Mouse (Mus musculus) hindbrain, postnatal 0 days (tissue): ENCODE results near the gene Prrt3. TPM values are rescaled to one million over a fixed set of nuclear protein-coding genes. Genes with fewer than 3 reads are reported as not detected.

Experiments
- ATAC-seq: fragments of 200-750 bp; cut with Nextera tagmentation; 2 replicates; pipeline ENCODE4 v1.8.0; 2017; ENCODE audit warnings: mild to moderate bottlenecking, moderate TSS enrichment, moderate library complexity
- DNase-seq: peaks from one replicate; pipeline ENCODE4 v3.0.0-alpha.2; 2015; ENCODE audit warnings: low spot score
- H3K27ac ChIP-seq: fragments of 300-500 bp; sonication (generic); 2 replicates; pipeline ENCODE4 v1.5.1; 2014; ENCODE audit warnings: mild to moderate bottlenecking
- H3K27me3 ChIP-seq: fragments of 300-500 bp; sonication (generic); 2 replicates; pipeline ENCODE4 v1.6.1; 2014; ENCODE audit warnings: low read length, mixed read lengths; ENCODE audit not compliant: insufficient read depth
- H3K36me3 ChIP-seq: fragments of 300-500 bp; sonication (generic); 2 replicates; pipeline ENCODE4 v1.6.1; 2014; ENCODE audit warnings: low read length, mixed read lengths; ENCODE audit not compliant: insufficient read depth
- H3K4me1 ChIP-seq: fragments of 300-500 bp; sonication (generic); 2 replicates; pipeline ENCODE4 v1.6.1; 2014; ENCODE audit warnings: antibody characterized with exemption, low read length, mixed read lengths; ENCODE audit not compliant: insufficient read depth
- H3K4me2 ChIP-seq: fragments of 300-500 bp; sonication (generic); 2 replicates; pipeline ENCODE4 v1.6.1; 2014; ENCODE audit warnings: low read depth, mild to moderate bottlenecking, low read length, moderate library complexity, mixed read lengths
- H3K4me3 ChIP-seq: fragments of 300-500 bp; sonication (generic); 2 replicates; pipeline ENCODE4 v1.5.1; 2014; ENCODE audit warnings: low read length
- H3K9ac ChIP-seq: fragments of 300-500 bp; sonication (generic); replicated peaks from 2 replicates; pipeline ENCODE4 v1.6.1; 2014; ENCODE audit warnings: mild to moderate bottlenecking, low read length, moderate library complexity, mixed read lengths
- H3K9me3 ChIP-seq: fragments of 300-500 bp; sonication (generic); 2 replicates; pipeline ENCODE4 v1.6.1; 2016; ENCODE audit warnings: low read length, mixed read lengths
- CTCF ChIP-seq: IDR thresholded peaks from 2 replicates; pipeline ENCODE4 v1.5.1; 2016; ENCODE audit warnings: antibody characterized with exemption, control low read depth, low read depth
- WGBS: fragments of 180-500 bp; shearing (Covaris S2); extraction: QIAGEN DNeasy Blood & Tissue Kit; methylation state at CpG from one replicate; pipeline ENCODE4 v1.1.7; 2014; 5-methylcytosine and 5-hydroxymethylcytosine counted together
- polyA plus RNA-seq: library from polyadenylated mRNA; unstranded; fragments of >200 nt; fragmentation: Nextera tagmentation; extraction: Ambion mirVana; gene quantifications from 2 replicates; pipeline ENCODE4 v1.2.1, GENCODE M21; 2015
- total RNA-seq: library from RNA; depleted of rRNA; stranded (reverse); fragments of >200 nt; gene quantifications from 2 replicates; pipeline ENCODE4 v1.2.3, GENCODE M21; 2014; rRNA removed

The Prrt3 gene
- total RNA-seq, result 40.4 and 41.7 TPM in 2 replicates
- polyA plus RNA-seq, result 15.7 and 15.8 TPM in 2 replicates

DNA sequence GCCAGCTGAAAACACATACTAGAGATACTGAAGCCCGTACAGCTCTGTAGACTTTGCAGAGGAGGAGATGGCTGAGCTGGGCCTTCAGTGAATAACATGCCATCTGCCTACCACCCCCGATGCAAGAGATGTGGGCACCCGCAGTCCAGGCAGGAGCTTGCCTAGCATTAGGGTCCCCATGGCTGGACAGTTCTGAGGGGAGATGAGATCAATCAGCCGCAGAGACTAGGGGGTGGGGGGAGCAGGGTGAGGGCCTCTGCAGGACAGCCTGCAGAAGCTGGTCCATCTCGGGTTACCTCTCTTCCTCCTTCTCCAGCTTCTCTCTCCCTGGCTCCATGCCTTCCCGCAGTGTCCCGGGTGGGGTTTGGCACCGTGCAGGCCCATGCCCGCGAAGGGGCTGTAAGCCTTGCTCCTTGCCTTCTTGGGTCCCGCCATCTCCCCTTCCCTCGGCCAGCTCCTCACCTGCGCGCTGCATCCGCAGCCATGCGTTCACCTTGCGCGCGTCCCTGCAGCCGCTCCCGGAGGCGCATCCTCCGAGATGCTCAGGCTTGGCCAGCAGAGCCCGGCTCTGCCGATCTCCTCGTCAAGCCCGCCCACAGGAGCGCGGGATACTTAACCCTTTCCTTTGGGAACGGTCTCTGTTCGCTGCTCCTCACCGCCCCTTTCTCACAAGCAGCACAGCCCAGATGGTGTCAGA, at the start of gene Prrt3:
Gene Prrt3 (minus strand): TSS at position 544 of the 697 bp plus-strand sequence.
- 2% methylated on average over 32 of the region's 32 CpGs for WGBS
- H3K9me3 ChIP-seq, result no peaks in the 10 kb centered on the region
- peak within 1 kb of the TSS; percentile 62; the same call in 1 of the 2 replicates for H3K27ac ChIP-seq
- H3K4me1 ChIP-seq, result no peaks in the 10 kb centered on the region
- ATAC-seq, result peak; percentile 90
- H3K27me3 ChIP-seq, result no peaks in the 10 kb centered on the region
- peak within 1 kb of the TSS; percentile 61 for H3K4me2 ChIP-seq
- H3K36me3 ChIP-seq, result no peaks in the 10 kb centered on the region
- H3K4me3 ChIP-seq, result peak within 1 kb of the TSS; percentile 52
- TF ChIP-seq CTCF, result no peak
- peak; percentile 85 for DNase-seq
- peak within 1 kb of the TSS; percentile 62 for H3K9ac ChIP-seq

GRCm38 (mm10) chr6:113543906-113544481, 42.3 kb upstream of the Prrt3 start:
- WGBS, result 85% methylated on average over 8 of the region's 12 CpGs
- DNase-seq (no peak), ATAC-seq (no peak)
- Histone ChIP-seq H3K36me3 (no peaks in the 10 kb centered on the region), H3K9me3 (no peaks in the 10 kb centered on the region), H3K27me3 (no peaks in the 10 kb centered on the region), H3K4me3 (no peak overlapping the region), H3K9ac (no peak overlapping the region), H3K4me1 (no peaks in the 10 kb centered on the region), H3K27ac (no peak overlapping the region), H3K4me2 (no peak overlapping the region)
- TF ChIP-seq CTCF, result no peak

DNA sequence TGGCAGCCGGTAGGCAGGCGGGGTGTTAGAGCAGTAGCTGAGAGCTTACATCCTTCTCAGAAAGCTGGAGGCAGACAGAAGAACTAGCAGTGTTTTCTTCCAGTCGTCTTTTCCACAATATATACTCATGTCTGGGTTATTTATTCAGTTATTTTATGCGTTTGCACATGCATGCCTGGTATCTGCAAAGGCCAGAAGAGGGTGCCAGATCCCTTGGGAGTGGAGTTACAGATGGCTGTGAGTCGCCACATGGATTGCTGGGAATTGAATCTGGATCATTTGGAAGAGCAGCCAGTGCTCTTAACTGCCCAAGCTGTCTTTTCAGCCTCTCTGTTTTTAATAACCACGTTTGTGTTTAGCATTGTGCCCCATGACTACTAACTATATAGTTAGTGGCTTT, 39.9 kb upstream of the Prrt3 start:
- Histone ChIP-seq H3K4me3 (no peak overlapping the region), H3K27me3 (no peaks in the 10 kb centered on the region), H3K4me1 (no peaks in the 10 kb centered on the region), H3K9ac (no peak overlapping the region), H3K36me3 (no peaks in the 10 kb centered on the region), H3K27ac (no peak overlapping the region), H3K9me3 (no peaks in the 10 kb centered on the region), H3K4me2 (no peak overlapping the region)
- DNase-seq (no peak), ATAC-seq (no peak)
- WGBS, result 89% methylated on average over 6 of the region's 6 CpGs
- TF ChIP-seq CTCF, result no peak

DNA sequence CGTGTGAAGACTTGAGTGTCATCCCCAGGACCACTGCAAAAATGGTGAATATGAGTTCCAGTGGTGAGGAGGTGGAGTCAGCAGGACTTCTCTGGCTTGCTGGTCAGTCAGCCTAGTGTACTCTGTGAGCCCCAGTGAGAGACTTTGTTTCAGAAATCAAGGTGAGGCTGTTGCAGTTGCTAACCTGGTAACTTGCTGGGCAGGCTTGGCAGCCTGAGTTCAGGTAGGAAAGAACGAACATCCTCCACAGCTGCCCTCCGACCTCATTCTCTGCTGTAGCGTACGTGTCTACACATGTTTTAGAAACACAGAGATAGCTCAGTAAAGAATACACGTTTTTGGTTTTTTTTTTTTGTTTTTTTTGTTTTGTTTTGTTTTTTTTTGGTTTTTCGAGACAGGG, 33.2 kb upstream of the Prrt3 start:
- Histone ChIP-seq H3K27me3 (no peaks in the 10 kb centered on the region), H3K4me2 (no peak overlapping the region), H3K9ac (no peak overlapping the region), H3K9me3 (no peaks in the 10 kb centered on the region), H3K27ac (no peak overlapping the region), H3K36me3 (no peaks in the 10 kb centered on the region), H3K4me1 (peaks cover 5% of the 10 kb centered on the region), H3K4me3 (no peak overlapping the region)
- no peak for TF ChIP-seq CTCF
- ATAC-seq, result no peak
- DNase-seq, result no peak
- 92% methylated on average over 7 of the region's 7 CpGs for WGBS

GRCm38 (mm10) chr6:113531840-113532404, 30.2 kb upstream of the Prrt3 start:
- Histone ChIP-seq H3K4me2 (peak overlapping the region; percentile 77), H3K36me3 (no peaks in the 10 kb centered on the region), H3K27me3 (no peaks in the 10 kb centered on the region), H3K4me3 (peak overlapping the region; percentile 91), H3K27ac (no peak overlapping the region), H3K9me3 (no peaks in the 10 kb centered on the region), H3K4me1 (peaks cover 5% of the 10 kb centered on the region), H3K9ac (no peak overlapping the region; the same call in 1 of the 2 replicates)
- no peak for DNase-seq
- no peak for TF ChIP-seq CTCF
- 9% methylated on average over 7 of the region's 7 CpGs for WGBS
- ATAC-seq, result no peak

GRCm38 (mm10) chr6:113530932-113531839, 29.5 kb upstream of the Prrt3 start, which contains the start of the genes Emc3 and Fancd2:
Gene Emc3 (minus strand): TSS chr6:113531652.
Gene Fancd2 (plus strand): TSS chr6:113531682.
- Histone ChIP-seq H3K4me1 (peaks cover 5% of the 10 kb centered on the region), H3K27me3 (no peaks in the 10 kb centered on the region), H3K9me3 (no peaks in the 10 kb centered on the region), H3K27ac (peak within 1 kb of the TSS; percentile 80), H3K9ac (peak within 1 kb of the TSS; percentile 79), H3K4me2 (peak within 1 kb of the TSS; percentile 77), H3K36me3 (no peaks in the 10 kb centered on the region), H3K4me3 (peak within 1 kb of the TSS; percentile 91)
- DNase-seq (peak; percentile 94), ATAC-seq (peak; percentile 96)
- peak; percentile 18; the same call in 1 of the 2 replicates for TF ChIP-seq CTCF
- under 1% methylated on average over 47 of the region's 47 CpGs for WGBS
